Mouse (Mus musculus) neutrophil, adult 5-6 weeks (primary cell): ENCODE data around the gene Ddx39. TPM values are rescaled to one million over a fixed set of nuclear protein-coding genes. Genes with fewer than 3 reads are reported as not detected.

ENCODE experiments used
- ATAC-seq: fragments of 151-379, 151-347 bp; 2 replicates; pipeline ENCODE4 v1.8.0; 2017; ENCODE audit warnings: mild to moderate bottlenecking, moderate TSS enrichment; ENCODE audit not compliant: insufficient number of reproducible peaks, poor library complexity, low FRiP score, severe bottlenecking; ENCODE audit errors: extremely low read depth
- total RNA-seq: library from RNA; stranded (forward); fragments of 200-1000 nt; gene quantifications from 2 replicates; pipeline ENCODE4 v1.2.3, GENCODE M21; 2017

Gene Ddx39
- total RNA-seq, 1 experiment from 2014 or later, result 47.5 TPM

DNA sequence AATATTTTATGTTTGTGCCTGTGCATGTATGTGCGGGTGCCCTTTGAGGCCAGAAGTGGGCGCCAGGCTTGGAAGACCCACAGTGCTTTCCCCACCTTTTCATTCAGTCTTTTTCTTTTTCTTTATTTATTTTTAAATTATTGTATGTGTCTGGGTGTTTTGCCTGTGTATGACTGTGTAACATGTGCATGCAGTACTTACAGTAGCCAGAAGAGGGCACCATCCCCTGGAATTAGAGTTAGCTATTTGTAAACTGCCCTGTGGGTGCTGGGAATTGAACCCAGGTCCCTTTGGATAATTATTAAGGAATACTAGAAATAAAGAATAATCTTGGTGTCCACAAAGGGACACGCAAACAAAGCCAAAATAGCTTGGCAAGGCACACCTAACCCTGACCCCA, 41.3 kb downstream of the Ddx39 start:
- ATAC-seq, result no peak

DNA sequence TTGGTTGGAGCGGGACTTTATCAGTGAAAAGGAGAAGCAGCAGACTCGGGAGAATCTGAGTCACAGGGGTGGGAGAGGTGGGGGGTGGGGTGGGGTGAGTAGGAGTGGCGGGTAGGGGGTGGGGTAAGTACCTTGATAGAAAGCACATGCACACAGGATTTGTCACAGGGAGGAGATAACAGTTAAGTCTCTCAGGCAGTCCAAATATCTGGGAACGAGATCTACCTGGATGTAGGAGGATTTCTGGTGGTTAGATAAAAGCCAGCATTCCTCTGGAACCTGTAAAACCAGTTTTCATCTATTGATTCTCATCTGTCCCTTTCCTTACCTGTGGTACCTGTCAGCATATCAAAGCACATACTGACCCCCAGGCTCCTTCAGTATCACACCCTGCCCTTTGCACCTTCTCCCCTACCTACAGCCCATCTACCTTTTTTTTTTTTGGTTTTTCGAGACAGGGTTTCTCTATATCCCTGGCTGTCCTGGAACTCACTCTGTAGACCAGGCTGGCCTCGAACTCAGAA, 42.2 kb downstream of the Ddx39 start:
- no peak for ATAC-seq

DNA sequence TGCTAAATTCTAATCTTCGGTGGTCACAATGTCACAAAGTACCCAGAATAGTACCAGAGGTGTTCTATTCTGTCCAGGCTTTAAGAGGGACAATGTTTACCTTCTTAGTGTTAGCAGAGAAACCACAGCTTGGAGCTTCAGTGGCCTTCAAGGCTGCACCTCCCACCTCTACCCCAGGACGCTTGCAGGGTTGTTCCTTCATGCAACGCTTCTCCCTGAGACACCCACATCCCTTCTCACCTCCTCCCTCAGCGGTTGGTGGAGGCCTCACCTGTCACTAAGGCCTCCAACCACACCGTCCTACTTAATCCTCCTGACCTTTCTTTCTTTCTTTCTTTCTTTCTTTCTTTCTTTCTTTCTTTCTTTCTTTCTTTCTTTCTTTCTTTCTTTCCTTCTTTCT, 43.3 kb downstream of the Ddx39 start:
- peak; percentile 43; the same call in 1 of the 2 replicates for ATAC-seq

- no peak for ATAC-seq
Observed at GRCm38 (mm10) chr8:83759231-83759759, 44.3 kb downstream of the Ddx39 start.

- ATAC-seq, result no peak
Observed at GRCm38 (mm10) chr8:83764116-83764515, 49.1 kb downstream of the Ddx39 start.

DNA sequence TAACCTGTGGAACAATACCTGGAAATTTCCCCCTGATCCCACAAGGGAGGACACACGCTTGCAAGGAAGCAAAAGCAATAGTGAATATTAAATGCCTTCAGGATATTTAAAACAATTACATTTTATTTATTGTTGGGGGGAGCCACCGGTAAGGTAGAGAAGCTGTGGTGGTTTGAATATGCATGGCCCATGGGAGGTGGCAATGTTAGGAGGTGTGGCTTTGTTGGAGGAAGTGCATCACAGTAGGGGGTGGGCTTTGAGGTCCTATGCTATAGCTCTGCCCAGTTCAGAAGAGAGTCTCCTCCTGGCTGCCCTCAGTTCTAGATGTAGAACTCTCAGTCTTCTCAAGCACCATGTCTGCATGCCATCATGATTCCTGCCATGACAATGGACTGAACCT, 49.7 kb downstream of the Ddx39 start:
- ATAC-seq, result no peak

DNA sequence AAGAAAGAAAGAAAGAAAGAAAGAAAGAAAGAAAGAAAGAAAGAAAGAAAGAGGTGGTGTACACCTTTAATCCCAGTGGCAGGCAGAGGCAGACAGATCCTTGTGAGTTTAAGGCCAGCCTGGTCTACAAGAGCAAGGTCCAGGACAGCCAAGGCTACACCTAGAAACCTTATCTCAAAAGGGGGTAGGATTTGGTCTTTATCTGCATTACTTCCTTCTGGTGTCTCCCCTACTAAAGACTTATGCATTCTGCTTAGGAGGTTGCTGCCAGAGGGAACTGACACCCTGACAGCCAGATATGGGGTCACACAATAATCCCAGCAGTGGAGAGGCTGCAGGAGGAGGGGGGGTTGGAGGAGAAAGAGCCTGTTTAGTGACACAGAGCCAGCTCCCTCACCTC, 50.7 kb downstream of the Ddx39 start:
- ATAC-seq, result no peak

DNA sequence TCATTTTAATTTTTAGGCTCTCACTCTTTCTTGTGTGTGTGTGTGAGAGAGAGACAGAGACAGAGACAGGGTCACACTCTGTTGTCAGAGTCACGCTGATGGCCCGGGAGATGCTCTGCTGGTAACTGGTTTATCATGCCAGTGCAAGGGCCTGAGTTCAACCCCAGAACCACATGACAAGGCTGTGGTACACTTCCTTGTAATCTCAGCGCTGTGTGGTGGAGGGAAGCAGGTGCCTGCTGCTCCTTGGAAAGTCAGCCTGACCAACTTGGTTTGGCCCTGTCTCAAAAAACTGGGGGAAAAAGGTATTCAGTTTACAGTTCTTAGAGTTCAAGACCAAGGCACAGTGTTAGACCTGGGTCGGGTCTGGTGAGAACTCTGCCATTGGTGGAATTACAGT, 52.5 kb downstream of the Ddx39 start:
- no peak for ATAC-seq

- ATAC-seq, result peak; percentile 46; the same call in 1 of the 2 replicates
Observed at GRCm38 (mm10) chr8:83768526-83768925, 53.5 kb downstream of the Ddx39 start.

- ATAC-seq, result no peak
Observed at GRCm38 (mm10) chr8:83769720-83770119, 54.7 kb downstream of the Ddx39 start.

DNA sequence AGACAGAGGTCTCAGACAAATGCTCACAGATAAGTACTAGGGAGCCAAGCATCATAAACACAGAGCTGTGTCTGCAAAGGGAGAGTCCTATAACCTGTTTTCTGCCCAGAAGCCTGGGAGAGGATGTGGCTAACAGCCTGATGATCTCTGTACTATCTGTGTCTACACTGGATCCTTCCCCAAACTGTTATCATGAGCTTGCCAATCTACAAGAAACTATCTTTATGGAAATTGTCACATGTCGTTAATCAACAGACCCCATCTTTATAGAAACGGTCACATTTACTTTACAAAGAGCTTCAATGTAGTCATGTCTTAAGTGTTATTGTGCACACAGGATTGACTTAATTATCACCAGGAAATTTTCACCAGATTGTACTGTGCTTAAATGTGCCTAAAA, 55.7 kb downstream of the Ddx39 start:
- ATAC-seq, result no peak

DNA sequence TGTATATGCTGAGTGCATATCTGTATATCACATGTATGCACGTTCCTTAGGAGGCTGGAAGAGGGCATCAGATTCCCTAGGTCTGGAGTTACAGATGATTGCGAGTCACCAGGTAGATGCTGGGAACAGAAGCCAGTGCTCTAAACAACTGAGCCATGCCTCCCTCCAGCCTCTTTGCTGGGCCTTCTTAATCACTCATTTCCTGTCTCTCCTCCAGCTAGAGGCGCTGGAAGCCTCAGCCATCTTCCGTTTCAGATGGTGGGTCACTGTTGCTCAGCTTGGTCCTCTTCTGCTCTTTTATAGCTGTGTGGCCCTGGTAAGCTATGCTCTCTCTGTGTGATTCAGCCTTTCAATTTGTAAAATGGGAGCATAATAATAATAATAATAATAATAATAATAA, 56.8 kb downstream of the Ddx39 start:
- ATAC-seq, result no peak

DNA sequence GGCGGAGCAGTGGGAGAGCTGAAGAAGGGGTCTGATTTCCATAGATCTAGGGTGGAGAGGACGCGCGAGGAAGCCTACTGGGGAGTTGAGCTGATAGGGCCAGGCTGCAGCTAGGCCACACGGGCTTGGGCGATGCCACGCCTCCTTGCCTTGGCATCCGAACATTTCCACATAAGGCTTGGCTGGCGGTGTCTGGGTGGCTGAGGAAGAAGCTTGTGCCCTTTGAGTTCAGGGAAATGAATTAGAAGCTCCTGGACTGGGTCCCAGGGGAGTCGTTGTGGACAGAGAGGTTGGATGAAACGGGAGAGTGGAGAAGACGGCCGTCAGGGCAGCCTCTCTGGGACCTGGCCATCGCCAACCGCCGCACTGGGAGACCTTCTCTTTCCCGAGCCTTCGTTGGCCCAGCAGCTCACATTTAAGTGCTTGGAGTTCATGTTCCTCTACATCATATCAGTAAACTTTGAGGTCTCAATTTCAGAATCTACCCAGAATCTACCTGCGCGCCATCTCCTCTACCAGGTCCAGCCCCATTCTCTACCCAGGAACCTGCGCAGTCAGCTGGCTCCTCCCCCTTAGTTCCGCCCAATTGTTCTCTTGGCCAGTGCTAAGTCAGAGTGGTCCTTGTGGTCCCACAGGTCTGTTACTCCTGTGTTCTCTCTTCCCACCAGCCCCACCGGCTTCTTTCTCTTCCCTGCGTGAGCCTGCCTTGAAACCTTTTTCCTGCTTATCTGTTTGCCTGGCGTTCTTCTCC, 57.9 kb downstream of the Ddx39 start:
- ATAC-seq, result peak; percentile 69

DNA sequence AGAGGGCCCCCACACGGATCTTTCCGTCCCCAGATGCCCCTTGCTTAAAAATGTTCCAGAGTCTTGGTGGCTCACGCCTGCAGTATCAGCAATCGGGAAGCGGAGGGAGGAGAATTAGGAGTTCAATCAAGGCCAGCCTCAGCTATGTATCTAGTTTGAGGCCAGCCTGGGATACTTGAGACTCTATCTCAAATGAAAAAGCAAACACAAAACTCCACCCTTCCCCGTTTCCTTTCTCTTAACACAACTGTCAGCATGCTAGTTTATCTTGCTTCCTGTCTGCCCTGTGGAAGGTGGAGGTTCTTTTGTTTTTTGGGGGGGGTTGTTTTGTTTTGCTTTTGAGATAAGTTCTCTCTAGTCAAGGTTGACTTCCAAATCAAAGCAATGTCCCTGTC, 58.5 kb downstream of the Ddx39 start:
- no peak for ATAC-seq

DNA sequence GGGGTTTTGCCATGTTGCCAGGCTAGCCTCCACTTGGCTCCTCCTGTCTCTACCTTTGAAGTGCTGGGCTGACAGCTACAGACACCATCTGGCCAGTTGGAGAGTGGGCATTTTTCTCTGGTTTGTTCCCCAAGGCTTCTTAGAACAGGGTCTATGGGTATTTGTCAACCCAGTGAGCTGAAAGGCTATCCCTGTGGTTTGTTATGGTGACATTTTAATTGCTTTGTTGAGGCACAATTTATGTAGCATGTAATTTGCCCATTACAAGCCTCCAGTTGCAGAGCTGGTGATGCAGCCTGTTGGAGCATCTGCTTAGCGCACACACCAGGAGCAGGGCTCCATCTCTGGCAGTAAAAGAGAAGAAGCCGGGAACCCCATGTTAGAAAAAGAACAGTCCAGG, 59.2 kb downstream of the Ddx39 start:
- ATAC-seq, result no peak

Other genes starting within 250 kb of the Ddx39 start
- not detected in 2 replicates for gene Olfr370, start 179.4 kb upstream of the Ddx39 start, total RNA-seq
- gene Ndufb7, start 148.5 kb upstream of the Ddx39 start, total RNA-seq, result 89.4 and 91.9 TPM in 2 replicates
- gene Tecr, start 107.2 kb upstream of the Ddx39 start, total RNA-seq, result 114 and 122 TPM in 2 replicates
- gene Dnajb1, start 107.0 kb upstream of the Ddx39 start, total RNA-seq, result 42.1 and 42.7 TPM in 2 replicates
- gene Gipc1, start 62.5 kb upstream of the Ddx39 start, total RNA-seq, result 7.4 and 9.8 TPM in 2 replicates
- gene Ptger1, start 48.5 kb upstream of the Ddx39 start, total RNA-seq, result 7.2 and 10.8 TPM in 2 replicates
- gene Pkn1, start 16.0 kb upstream of the Ddx39 start, total RNA-seq, result 321 and 387 TPM in 2 replicates
- gene Adgre5, start 26.1 kb downstream of the Ddx39 start, total RNA-seq, result 1,105 and 1,130 TPM in 2 replicates
- gene Adgrl1, start 184.9 kb downstream of the Ddx39 start, total RNA-seq, result 2.8 and 5.5 TPM in 2 replicates
- 0.93 and 1.7 TPM in 2 replicates for gene Gm10644, start 240.0 kb downstream of the Ddx39 start, total RNA-seq
- gene Asf1b, start 240.3 kb downstream of the Ddx39 start, total RNA-seq, result 0.70 and 2.3 TPM in 2 replicates